Mouse (Mus musculus) kidney, embryonic 14.5 days (tissue): ENCODE measurements at regions not wholly inside any gene's neighbourhood (a gene's known extent, or its start where the extent isn't known, plus 50 kb on each side); places are given as distances from the start of the nearest gene placed in this dataset.

ENCODE experiments used
- ATAC-seq: fragments of 200-750 bp; cut with Nextera tagmentation; 2 replicates; pipeline ENCODE4 v1.8.0; 2017; ENCODE audit warnings: moderate number of reproducible peaks, mild to moderate bottlenecking, moderate TSS enrichment, moderate library complexity; ENCODE audit not compliant: low FRiP score, low TSS enrichment
- H3K27ac ChIP-seq: fragments of 300-500 bp; sonication (generic); 2 replicates; pipeline ENCODE4 v1.5.1; 2014; ENCODE audit warnings: low read depth, mild to moderate bottlenecking, low read length, moderate library complexity, mixed read lengths
- H3K27me3 ChIP-seq: fragments of 300-500 bp; sonication (generic); 2 replicates; pipeline ENCODE4 v1.6.1; 2014; ENCODE audit warnings: mild to moderate bottlenecking, low read length; ENCODE audit not compliant: control insufficient read depth, insufficient read depth
- H3K36me3 ChIP-seq: fragments of 300-500 bp; sonication (generic); 2 replicates; pipeline ENCODE4 v1.6.1; 2014; ENCODE audit warnings: low read length, mixed read lengths; ENCODE audit not compliant: control insufficient read depth, insufficient read depth
- H3K4me1 ChIP-seq: fragments of 300-500 bp; sonication (generic); 2 replicates; pipeline ENCODE4 v1.6.1; 2014; ENCODE audit warnings: low read length, mixed read lengths; ENCODE audit not compliant: control insufficient read depth, insufficient read depth
- H3K4me2 ChIP-seq: fragments of 300-500 bp; sonication (generic); replicated peaks from 2 replicates; pipeline ENCODE4 v1.6.1; 2014; ENCODE audit warnings: low read depth, mild to moderate bottlenecking, low read length
- H3K4me3 ChIP-seq: fragments of 300-500 bp; sonication (generic); 2 replicates; pipeline ENCODE4 v1.5.1; 2014; ENCODE audit warnings: mild to moderate bottlenecking, low read length
- H3K9ac ChIP-seq: fragments of 300-500 bp; sonication (generic); 2 replicates; pipeline ENCODE4 v1.6.1; 2014; ENCODE audit warnings: low read depth, mild to moderate bottlenecking, low read length, moderate library complexity
- H3K9me3 ChIP-seq: fragments of 300-500 bp; sonication (generic); 2 replicates; pipeline ENCODE4 v1.6.1; 2016; ENCODE audit warnings: low read length; ENCODE audit not compliant: control insufficient read depth
- WGBS: fragments of 180-500 bp; shearing (Covaris S2); extraction: QIAGEN DNeasy Blood & Tissue Kit; methylation state at CpG from one replicate; pipeline ENCODE4 v1.1.7; 2014; 5-methylcytosine and 5-hydroxymethylcytosine counted together

DNA sequence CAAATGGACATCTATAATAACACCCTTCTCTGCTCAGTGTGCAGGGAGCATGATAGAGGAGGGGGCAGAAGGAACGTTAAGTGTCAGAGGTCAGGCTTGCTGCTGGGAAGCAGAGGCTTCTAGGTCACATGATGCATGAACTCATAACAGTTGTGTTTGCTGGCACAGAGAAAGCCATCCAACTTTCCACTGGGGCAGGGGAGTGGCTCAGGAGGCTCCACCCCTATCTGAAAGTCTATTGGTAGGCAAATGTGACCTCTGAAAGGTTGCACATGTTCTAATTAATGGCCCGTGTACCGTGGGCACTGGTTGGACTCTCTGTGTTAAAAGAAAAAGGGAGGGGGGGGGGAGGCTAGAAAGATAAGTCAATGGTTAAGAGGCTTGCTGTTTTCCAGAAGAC, 224.6 kb downstream of the Slc16a7 start:
- 42% methylated on average over 3 of the region's 3 CpGs for WGBS
- Histone ChIP-seq H3K36me3 (no peaks in the 10 kb centered on the region), H3K9me3 (no peaks in the 10 kb centered on the region), H3K27me3 (no peaks in the 10 kb centered on the region), H3K27ac (no peak overlapping the region), H3K4me2 (no peak overlapping the region), H3K4me1 (no peaks in the 10 kb centered on the region), H3K9ac (no peak overlapping the region), H3K4me3 (no peak overlapping the region)
- ATAC-seq, result no peak; the same call in 1 of the 2 replicates

DNA sequence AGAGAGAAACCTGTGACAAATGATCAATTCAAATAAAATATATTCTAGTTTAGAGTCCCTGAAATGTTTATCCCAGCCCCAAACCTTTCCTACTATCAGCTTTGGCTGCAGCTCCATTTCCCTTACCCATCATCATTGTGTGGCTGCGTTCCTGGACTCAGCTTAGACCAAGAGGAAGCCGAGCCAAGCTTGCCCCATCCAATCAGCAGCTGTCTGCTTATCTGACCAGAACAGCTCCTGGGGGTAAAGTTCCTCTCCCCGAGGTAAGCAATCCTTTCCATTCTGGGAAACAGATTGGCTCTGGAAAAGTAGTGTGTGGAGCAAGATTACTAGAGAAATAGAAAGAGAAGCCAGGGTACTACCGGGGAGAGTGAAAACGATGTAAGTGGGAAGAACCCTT, 228.2 kb downstream of the Slc16a7 start:
- no peaks in the 10 kb centered on the region for H3K27me3 ChIP-seq
- no peak overlapping the region for H3K27ac ChIP-seq
- H3K4me3 ChIP-seq, result no peak overlapping the region
- no peak overlapping the region for H3K9ac ChIP-seq
- 60% methylated on average over 5 of the region's 5 CpGs for WGBS
- no peaks in the 10 kb centered on the region for H3K9me3 ChIP-seq
- no peaks in the 10 kb centered on the region for H3K36me3 ChIP-seq
- H3K4me1 ChIP-seq, result no peaks in the 10 kb centered on the region
- ATAC-seq, result no peak
- H3K4me2 ChIP-seq, result no peak overlapping the region

DNA sequence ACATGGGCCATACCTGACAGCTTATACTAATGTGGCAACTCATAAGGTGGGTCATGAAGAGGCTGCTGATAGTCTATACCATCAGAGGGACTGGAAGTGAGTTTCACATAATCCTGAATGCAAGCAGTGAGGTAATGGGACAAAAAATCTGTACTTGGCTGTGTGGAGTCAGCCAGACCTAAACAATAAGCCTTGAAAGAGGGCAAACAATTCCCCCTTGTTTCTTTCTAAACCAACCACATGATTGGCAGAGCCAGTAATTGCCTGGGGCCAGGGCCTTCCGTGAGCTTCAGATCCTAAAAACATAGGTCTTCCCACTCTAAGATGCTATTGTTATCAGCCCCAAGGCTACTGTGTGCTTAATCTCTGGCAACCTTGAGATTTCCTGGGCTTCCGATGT, 240.5 kb downstream of the Slc16a7 start:
- Histone ChIP-seq H3K4me3 (no peak overlapping the region), H3K9me3 (no peaks in the 10 kb centered on the region), H3K9ac (no peak overlapping the region), H3K36me3 (no peaks in the 10 kb centered on the region), H3K4me1 (no peaks in the 10 kb centered on the region; the same call in 1 of the 2 replicates), H3K27ac (no peak overlapping the region), H3K4me2 (no peak overlapping the region), H3K27me3 (no peaks in the 10 kb centered on the region)
- WGBS, result 79% methylated on average over 2 of the region's 2 CpGs
- no peak for ATAC-seq

DNA sequence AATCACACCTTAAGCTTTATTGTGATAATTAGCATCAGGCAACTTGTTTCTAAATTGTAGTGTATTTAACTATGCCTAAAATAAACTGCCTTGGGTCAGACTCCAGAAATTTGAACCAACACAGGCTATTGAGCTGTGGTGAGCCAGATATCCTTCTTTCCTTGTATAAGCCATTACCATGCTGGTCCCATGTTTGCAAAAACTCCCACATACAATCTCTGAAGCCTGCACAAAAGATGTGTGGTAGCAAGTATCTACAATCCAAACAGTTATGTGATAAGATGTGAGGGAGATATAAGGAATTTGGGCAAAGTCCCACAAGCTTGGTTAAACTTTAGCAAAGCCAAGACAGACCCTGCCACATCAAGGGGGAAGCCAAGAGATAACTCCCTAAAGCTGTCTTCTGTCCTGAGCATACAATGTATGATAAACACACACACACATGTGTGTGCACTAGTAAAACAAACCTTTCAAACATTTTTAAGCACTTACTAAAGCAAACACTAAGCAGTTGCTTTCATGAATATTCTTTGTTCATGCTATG, 242.0 kb downstream of the Slc16a7 start:
- H3K27me3 ChIP-seq, result no peaks in the 10 kb centered on the region
- no peak overlapping the region for H3K9ac ChIP-seq

DNA sequence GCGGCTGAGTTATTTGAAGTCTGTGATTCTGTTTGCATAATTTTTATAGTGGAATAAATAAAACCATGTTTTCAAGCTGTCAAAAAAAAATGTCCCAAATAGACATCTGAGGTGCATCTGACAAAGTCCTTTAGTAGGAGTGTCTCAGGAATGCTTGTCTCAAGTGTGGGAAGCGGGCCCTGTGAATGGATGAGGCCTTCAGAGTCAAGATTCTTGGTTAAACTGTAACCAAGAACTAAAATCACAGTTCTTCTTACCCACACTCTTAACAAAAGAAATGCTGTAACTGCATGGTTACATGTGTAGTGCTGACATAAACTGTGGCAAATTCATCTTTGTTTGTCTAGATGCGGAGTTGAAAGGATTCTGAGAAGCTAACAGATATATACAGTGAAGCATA, 242.9 kb downstream of the Slc16a7 start:
- H3K9ac ChIP-seq, result no peak overlapping the region
- H3K27me3 ChIP-seq, result no peaks in the 10 kb centered on the region
- no peaks in the 10 kb centered on the region; the same call in 1 of the 2 replicates for H3K4me1 ChIP-seq
- H3K36me3 ChIP-seq, result no peaks in the 10 kb centered on the region
- no peaks in the 10 kb centered on the region for H3K9me3 ChIP-seq
- ATAC-seq, result no peak; the same call in 1 of the 2 replicates
- H3K27ac ChIP-seq, result no peak overlapping the region
- 84% methylated on average over 3 of the region's 3 CpGs for WGBS
- H3K4me2 ChIP-seq, result no peak overlapping the region
- H3K4me3 ChIP-seq, result no peak overlapping the region

More for the DNA sequence above, 242.0 kb downstream of the Slc16a7 start:
- Histone ChIP-seq H3K4me3 (no peak overlapping the region), H3K4me1 (no peaks in the 10 kb centered on the region; the same call in 1 of the 2 replicates), H3K9me3 (no peaks in the 10 kb centered on the region), H3K4me2 (no peak overlapping the region), H3K36me3 (no peaks in the 10 kb centered on the region), H3K27ac (no peak overlapping the region)
- no peak for ATAC-seq

DNA sequence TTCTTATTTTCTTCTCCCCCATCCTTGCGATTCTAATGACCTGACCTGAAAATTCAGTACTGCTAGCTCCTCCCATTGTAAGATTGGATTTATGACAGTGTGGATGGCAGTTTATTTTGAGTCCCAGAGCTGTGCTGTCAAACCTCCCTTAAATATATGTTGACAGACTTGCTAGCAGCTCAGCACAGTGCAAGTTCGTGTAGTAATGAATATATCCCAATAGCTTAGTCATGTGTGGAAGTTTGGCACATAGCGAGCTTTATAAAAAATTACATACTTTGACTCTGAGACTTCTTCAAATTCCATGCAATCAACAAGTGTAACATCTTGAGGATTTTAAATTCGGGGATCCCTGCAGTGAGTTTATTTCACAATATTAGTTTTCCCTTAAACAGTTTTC, 243.5 kb downstream of the Slc16a7 start:
- no peaks in the 10 kb centered on the region for H3K27me3 ChIP-seq
- H3K9ac ChIP-seq, result no peak overlapping the region
- H3K4me1 ChIP-seq, result no peaks in the 10 kb centered on the region; the same call in 1 of the 2 replicates
- no peaks in the 10 kb centered on the region for H3K36me3 ChIP-seq
- no peak overlapping the region for H3K4me2 ChIP-seq
- no peak overlapping the region for H3K27ac ChIP-seq
- no peak for ATAC-seq
- no peaks in the 10 kb centered on the region for H3K9me3 ChIP-seq
- 53% methylated on average over 4 of the region's 4 CpGs for WGBS
- H3K4me3 ChIP-seq, result no peak overlapping the region

DNA sequence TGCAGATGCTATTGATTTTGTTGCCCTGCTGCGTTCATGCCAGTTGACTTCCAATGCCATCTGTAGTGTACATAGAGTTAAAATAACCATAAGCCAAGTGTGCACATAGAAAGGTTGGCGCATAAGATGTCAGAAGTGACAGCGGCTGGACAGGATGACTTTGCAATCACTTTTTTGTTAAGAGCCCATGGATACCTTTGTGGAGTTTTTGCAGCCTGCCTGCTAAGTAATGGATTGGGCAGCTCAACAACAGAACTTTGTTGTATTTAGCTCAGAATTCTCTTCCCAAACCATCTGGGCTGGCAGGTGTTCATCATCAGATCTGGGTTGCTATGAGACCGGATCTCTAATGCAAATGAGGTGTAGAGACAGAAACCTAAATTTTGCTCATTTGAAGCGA, 267.5 kb downstream of the Slc16a7 start:
- Histone ChIP-seq H3K4me2 (no peak overlapping the region), H3K36me3 (no peaks in the 10 kb centered on the region), H3K4me1 (no peaks in the 10 kb centered on the region), H3K9me3 (no peaks in the 10 kb centered on the region), H3K27me3 (no peaks in the 10 kb centered on the region), H3K27ac (no peak overlapping the region), H3K9ac (no peak overlapping the region), H3K4me3 (no peak overlapping the region)
- no peak for ATAC-seq
- 92% methylated on average over 5 of the region's 5 CpGs for WGBS

DNA sequence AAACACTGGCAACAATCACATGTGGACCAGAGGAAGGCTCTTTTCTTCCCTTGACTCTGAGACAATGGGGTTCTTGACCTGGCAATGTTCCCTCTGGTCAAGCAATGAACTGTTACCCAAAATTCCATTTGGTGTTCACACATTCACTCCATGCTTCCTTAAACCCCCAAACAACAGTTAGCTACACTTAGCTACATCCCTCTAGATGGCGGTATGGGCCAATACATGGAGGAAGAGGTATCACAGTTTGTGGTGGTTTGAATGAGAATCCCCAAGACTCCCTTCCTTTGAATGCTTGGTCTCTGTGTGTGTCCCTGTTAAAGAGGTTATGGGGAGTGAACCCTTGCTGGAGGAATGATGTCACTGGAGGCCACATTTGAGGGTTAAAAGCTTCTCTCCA, 274.9 kb downstream of the Slc16a7 start:
- WGBS, result 36% methylated on average over 1 of the region's 1 CpGs
- Histone ChIP-seq H3K27ac (no peak overlapping the region), H3K9me3 (no peaks in the 10 kb centered on the region), H3K4me1 (no peaks in the 10 kb centered on the region), H3K4me2 (no peak overlapping the region), H3K4me3 (no peak overlapping the region), H3K27me3 (no peaks in the 10 kb centered on the region), H3K9ac (no peak overlapping the region), H3K36me3 (no peaks in the 10 kb centered on the region)
- ATAC-seq, result no peak

DNA sequence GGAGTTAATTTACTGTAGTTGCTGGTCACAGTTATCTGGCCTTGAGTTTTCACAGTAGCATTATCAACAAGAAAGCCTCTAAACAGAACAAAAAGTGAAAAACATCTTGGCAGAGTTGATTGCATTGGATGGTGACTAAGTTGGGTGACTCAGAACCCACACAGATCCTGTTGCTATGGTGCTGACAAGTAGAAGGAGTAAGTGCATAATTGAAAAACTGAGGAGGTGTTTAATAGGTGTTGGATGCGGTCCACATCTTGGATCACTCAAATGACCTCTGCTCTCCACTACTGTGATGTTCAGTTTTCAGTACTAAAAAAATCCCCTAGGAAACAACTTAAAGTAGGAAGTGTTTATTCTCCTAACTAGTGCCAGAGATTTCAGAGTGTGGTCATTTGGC, 280.3 kb downstream of the Slc16a7 start:
- H3K27me3 ChIP-seq, result no peaks in the 10 kb centered on the region
- no peaks in the 10 kb centered on the region for H3K9me3 ChIP-seq
- peak; percentile 49; the same call in 1 of the 2 replicates for ATAC-seq
- H3K27ac ChIP-seq, result no peak overlapping the region
- no peak overlapping the region for H3K4me3 ChIP-seq
- H3K4me1 ChIP-seq, result no peaks in the 10 kb centered on the region
- 61% methylated on average over 1 of the region's 1 CpGs for WGBS
- H3K4me2 ChIP-seq, result no peak overlapping the region
- H3K9ac ChIP-seq, result no peak overlapping the region
- H3K36me3 ChIP-seq, result no peaks in the 10 kb centered on the region
